Mouse (Mus musculus): ENCODE measurements around the gene Iffo2. TPM values are rescaled to one million over a fixed set of nuclear protein-coding genes. Genes with fewer than 3 reads are reported as not detected.

Iffo2 gene
- polyA plus RNA-seq, 2 experiments, result 0.56 to 1.4 TPM

GRCm38 (mm10) chr4:139617001-139617364 lies 86.6 kb downstream of the Iffo2 start:
- no peaks in the 10 kb centered on the region; the same call in 1 of the 2 replicates for H3K36me3 ChIP-seq (replicated peaks; ENCODE audit: control insufficient read depth, insufficient read depth, low read depth)
- H3K9me3 ChIP-seq (ENCODE audit: control insufficient read depth, low read length), result no peaks in the 10 kb centered on the region
- H3K4me3 ChIP-seq (ENCODE audit: insufficient read depth in 1 of 2, low read depth in 2 of 2, low read length in 2 of 2), result peak overlapping the region; percentile 69 to 83; a peak in 3 of 4 replicates
- H3K27ac ChIP-seq, result peak overlapping the region; percentile 52
- H3K27me3 ChIP-seq (ENCODE audit: control insufficient read depth, insufficient read depth, low read length), result no peaks in the 10 kb centered on the region
- ATAC-seq (ENCODE audit: insufficient read depth) (no peak), DNase-seq (ENCODE audit: low read depth in 3 of 3, low spot score in 3 of 3) (no peak)
- peaks cover 4 to 6% of the 10 kb centered on the region in 2 experiments; a peak in 2 of 4 replicates for H3K4me1 ChIP-seq (replicated peaks; ENCODE audit: control insufficient read depth in 2 of 2, insufficient read depth in 2 of 2, low read length in 1 of 2)
- WGBS (ENCODE audit: insufficient replicate concordance), result 20% methylated on average over 3 of the region's 3 CpGs
- H3K9ac ChIP-seq (replicated peaks), result peak overlapping the region; percentile 77
- peak overlapping the region; percentile 85 for H3K4me2 ChIP-seq (ENCODE audit: low read depth)
- no peak for TF ChIP-seq EP300 (IDR thresholded peaks at IDR 0.05; ENCODE audit: low read depth)
- TF ChIP-seq CTCF (IDR thresholded peaks at IDR 0.05; ENCODE audit: low read depth), result no peak

DNA sequence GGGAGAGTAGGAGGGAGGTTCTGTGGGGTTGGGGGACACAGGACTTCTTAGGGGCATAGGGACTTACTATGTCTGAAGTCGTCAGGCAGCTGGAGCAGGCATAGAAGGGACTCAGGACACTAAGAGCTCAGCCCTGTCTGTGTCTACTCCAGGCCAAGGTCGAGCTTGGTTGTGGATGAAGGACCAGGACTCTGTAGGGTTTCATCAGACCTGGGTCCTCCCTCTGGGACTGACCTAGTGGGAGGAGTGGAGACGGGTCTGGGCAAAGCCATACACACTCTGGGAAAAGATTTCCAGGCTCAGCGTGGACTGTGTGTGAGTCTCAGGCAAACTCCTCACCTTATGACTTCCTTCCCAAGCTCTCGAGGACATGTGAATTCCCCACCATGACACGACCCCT lies 89.4 kb downstream of the Iffo2 start:
- ATAC-seq (ENCODE audit: insufficient read depth) (no peak), DNase-seq (ENCODE audit: low read depth in 3 of 3, low spot score in 3 of 3) (no peak)
- WGBS (ENCODE audit: insufficient replicate concordance), result 56% methylated on average over 6 of the region's 6 CpGs
- no peaks in the 10 kb centered on the region for H3K9me3 ChIP-seq (ENCODE audit: control insufficient read depth, low read length)
- no peak overlapping the region for H3K27ac ChIP-seq
- no peaks in the 10 kb centered on the region for H3K27me3 ChIP-seq (ENCODE audit: control insufficient read depth, insufficient read depth, low read length)
- no peaks in the 10 kb centered on the region for H3K36me3 ChIP-seq (replicated peaks; ENCODE audit: control insufficient read depth, insufficient read depth, low read depth)
- no peak overlapping the region for H3K9ac ChIP-seq (replicated peaks)
- TF ChIP-seq CTCF (IDR thresholded peaks at IDR 0.05; ENCODE audit: low read depth) (no peak), EP300 (IDR thresholded peaks at IDR 0.05; ENCODE audit: low read depth) (no peak)
- no peak overlapping the region for H3K4me3 ChIP-seq (ENCODE audit: insufficient read depth in 1 of 2, low read depth in 2 of 2, low read length in 2 of 2)
- no peak overlapping the region for H3K4me2 ChIP-seq (ENCODE audit: low read depth)
- H3K4me1 ChIP-seq (replicated peaks; ENCODE audit: control insufficient read depth in 2 of 2, insufficient read depth in 2 of 2, low read length in 1 of 2), result peaks cover 6 to 12% of the 10 kb centered on the region in 2 experiments

DNA sequence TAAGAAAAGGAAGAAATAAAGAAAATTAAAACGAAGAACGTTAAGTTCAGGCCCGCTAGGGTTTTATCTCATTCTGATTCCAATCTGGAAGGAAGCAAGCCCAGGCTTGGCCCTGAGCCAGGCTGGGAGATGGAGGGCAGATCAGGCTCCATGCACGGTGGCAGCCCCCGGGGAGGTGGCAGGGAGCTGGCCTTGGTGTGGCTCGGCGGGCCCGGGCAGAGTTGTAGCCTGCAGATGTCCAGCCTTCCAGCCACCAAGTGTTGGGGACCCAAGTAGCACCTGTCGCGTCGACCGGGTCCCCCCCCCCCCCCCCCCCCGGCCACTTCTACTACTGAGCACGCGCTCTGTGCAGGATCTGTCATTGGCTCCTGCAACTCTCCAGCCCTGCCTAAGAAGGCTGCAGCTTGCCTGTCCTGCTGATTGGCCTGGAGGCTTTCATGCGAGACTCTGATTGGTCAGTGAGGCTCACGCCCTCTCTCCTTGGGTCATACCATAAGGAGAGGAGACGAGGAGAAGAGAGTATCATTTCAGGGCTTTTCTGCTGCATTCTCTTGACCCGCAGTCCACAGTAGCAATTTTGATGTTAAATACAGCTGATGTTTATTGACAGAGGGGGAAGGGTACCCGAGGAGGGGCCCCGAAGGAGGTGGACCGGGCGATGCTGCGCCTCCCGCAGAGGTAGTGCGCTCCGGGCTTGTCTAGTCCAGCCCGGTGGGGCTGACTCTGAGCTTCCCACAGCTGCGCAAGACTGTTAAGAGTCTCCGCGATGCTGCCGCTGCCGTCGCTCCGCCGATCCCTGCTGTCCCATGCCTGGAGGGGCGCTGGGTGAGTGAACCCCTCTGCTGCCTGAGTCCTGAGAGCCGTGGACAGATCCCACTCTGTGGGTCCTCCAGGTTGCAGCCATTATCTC lies 92.3 kb downstream of the Iffo2 start, which contains the start of gene Aldh4a1:
Gene Aldh4a1 (plus strand): TSS at position 494 of the 910 bp plus-strand sequence.
- peak within 1 kb of the TSS; percentile 66 for H3K27ac ChIP-seq
- peak within 1 kb of the TSS; percentile 96 for H3K4me2 ChIP-seq (ENCODE audit: low read depth)
- no peaks in the 10 kb centered on the region for H3K27me3 ChIP-seq (ENCODE audit: control insufficient read depth, insufficient read depth, low read length)
- H3K4me3 ChIP-seq (ENCODE audit: insufficient read depth in 1 of 2, low read depth in 2 of 2, low read length in 2 of 2), result peak within 1 kb of the TSS; percentile 70 to 79
- peak within 1 kb of the TSS; percentile 74 for H3K9ac ChIP-seq (replicated peaks)
- ATAC-seq (ENCODE audit: insufficient read depth) (peak; percentile 98), DNase-seq (ENCODE audit: low read depth in 3 of 3, low spot score in 3 of 3) (peak; percentile 91 to 92 (median 92))
- no peaks in the 10 kb centered on the region for H3K36me3 ChIP-seq (replicated peaks; ENCODE audit: control insufficient read depth, insufficient read depth, low read depth)
- peak; percentile 69 for TF ChIP-seq EP300 (IDR thresholded peaks at IDR 0.05; ENCODE audit: low read depth)
- TF ChIP-seq CTCF (IDR thresholded peaks at IDR 0.05; ENCODE audit: low read depth), result 0 out of 2 replicates have a peak, but pooled peaks have one; percentile 4
- 0% methylated on average over 32 of the region's 38 CpGs for WGBS (ENCODE audit: insufficient replicate concordance)
- no peaks in the 10 kb centered on the region for H3K9me3 ChIP-seq (ENCODE audit: control insufficient read depth, low read length)
- H3K4me1 ChIP-seq (replicated peaks; ENCODE audit: control insufficient read depth in 2 of 2, insufficient read depth in 2 of 2, low read length in 1 of 2), result peaks cover 2 to 11% of the 10 kb centered on the region in 2 experiments; a peak in 3 of 4 replicates

DNA sequence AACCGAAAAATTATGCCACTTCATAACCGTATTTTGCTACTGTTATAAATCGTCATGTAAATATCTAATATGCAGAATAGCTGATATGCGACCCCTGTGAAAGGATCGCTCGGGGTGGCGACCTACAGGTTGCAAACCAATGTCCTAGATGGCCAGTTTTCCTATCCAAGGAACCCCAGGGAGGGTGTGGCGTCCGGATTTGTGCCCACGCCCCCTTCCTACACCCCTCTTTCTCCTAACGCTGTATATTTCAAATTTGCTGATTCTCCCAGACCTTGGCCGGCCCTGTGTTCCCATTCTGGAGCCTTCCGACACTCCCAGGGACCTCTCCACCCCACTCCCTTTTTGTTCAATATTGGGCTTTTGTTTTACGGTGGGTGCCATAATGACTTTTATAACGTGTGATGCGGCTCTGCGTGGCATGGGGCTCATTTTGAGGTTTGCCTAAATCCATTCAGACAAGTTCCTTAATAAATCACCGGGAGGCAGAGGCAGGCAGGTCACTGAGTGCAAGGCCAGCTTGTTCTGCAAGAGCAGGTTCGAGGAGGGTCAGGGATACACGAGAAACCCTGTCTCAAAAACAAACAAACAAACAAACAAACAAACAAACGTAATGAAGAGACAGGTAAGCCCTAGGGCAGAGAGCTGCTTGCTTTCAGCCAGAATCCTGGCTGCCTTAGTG lies 93.2 kb downstream of the Iffo2 start:
- 22% methylated on average over 21 of the region's 21 CpGs for WGBS (ENCODE audit: insufficient replicate concordance)
- Histone ChIP-seq H3K9ac (replicated peaks) (peak overlapping the region; percentile 74), H3K27me3 (ENCODE audit: control insufficient read depth, insufficient read depth, low read length) (no peaks in the 10 kb centered on the region), H3K4me3 (ENCODE audit: insufficient read depth in 1 of 2, low read depth in 2 of 2, low read length in 2 of 2) (peak overlapping the region; percentile 69 to 79), H3K4me1 (replicated peaks; ENCODE audit: control insufficient read depth in 2 of 2, insufficient read depth in 2 of 2, low read length in 1 of 2) (peaks cover 2 to 11% of the 10 kb centered on the region in 2 experiments; a peak in 3 of 4 replicates), H3K4me2 (ENCODE audit: low read depth) (peak overlapping the region; percentile 96), H3K27ac (peak overlapping the region; percentile 66), H3K36me3 (replicated peaks; ENCODE audit: control insufficient read depth, insufficient read depth, low read depth) (no peaks in the 10 kb centered on the region), H3K9me3 (ENCODE audit: control insufficient read depth, low read length) (no peaks in the 10 kb centered on the region)
- no peak for DNase-seq (ENCODE audit: low read depth in 3 of 3, low spot score in 3 of 3)
- TF ChIP-seq CTCF (IDR thresholded peaks at IDR 0.05; ENCODE audit: low read depth) (no peak), EP300 (IDR thresholded peaks at IDR 0.05; ENCODE audit: low read depth) (no peak)
- ATAC-seq (ENCODE audit: insufficient read depth), result no peak

All from liver, embryonic 14.5 days (tissue).